Mouse (Mus musculus) stomach, embryonic 14.5 days (tissue): Measurements from ENCODE around the gene Caml. TPM values are rescaled to one million over a fixed set of nuclear protein-coding genes. Genes with fewer than 3 reads are reported as not detected.

Source experiments
- polyA plus RNA-seq: library from polyadenylated mRNA; unstranded; fragments of >200 nt; fragmentation: Nextera tagmentation; extraction: Ambion mirVana; gene quantifications from 2 replicates; pipeline ENCODE4 v1.2.1, GENCODE M21; 2014

Caml gene
- polyA plus RNA-seq, 1 experiment from 2014 or later = 58.0 TPM

Other genes starting within 250 kb of the Caml start
- gene Slc34a1, start 224.8 kb upstream of the Caml start, polyA plus RNA-seq = 0.18 TPM in 1 of 2 replicates, not detected in the other
- 0.52 TPM in 1 of 2 replicates, not detected in the other for gene Pfn3, start 207.8 kb upstream of the Caml start, polyA plus RNA-seq
- not detected in 2 replicates for gene F12, start 196.2 kb upstream of the Caml start, polyA plus RNA-seq
- gene Grk6, start 177.9 kb upstream of the Caml start, polyA plus RNA-seq = 35.5 and 36.9 TPM in 2 replicates
- 0.87 and 1.4 TPM in 2 replicates for gene Prr7, start 158.7 kb upstream of the Caml start, polyA plus RNA-seq
- gene Dbn1, start 134.9 kb upstream of the Caml start, polyA plus RNA-seq = 118 and 120 TPM in 2 replicates
- gene Pdlim7, start 109.3 kb upstream of the Caml start, polyA plus RNA-seq = 257 and 270 TPM in 2 replicates
- gene Dok3, start 93.7 kb upstream of the Caml start, polyA plus RNA-seq = 2.1 and 2.4 TPM in 2 replicates
- gene Ddx41, start 86.3 kb upstream of the Caml start, polyA plus RNA-seq = 61.5 and 67.6 TPM in 2 replicates
- 30.9 and 39.6 TPM in 2 replicates for gene Fam193b, start 51.9 kb upstream of the Caml start, polyA plus RNA-seq
- 74.3 and 85.2 TPM in 2 replicates for gene Tmed9, start 49.3 kb upstream of the Caml start, polyA plus RNA-seq
- gene B4galt7, start 23.1 kb upstream of the Caml start, polyA plus RNA-seq = 21.0 and 24.9 TPM in 2 replicates
- gene Ddx46, start 12.0 kb downstream of the Caml start, polyA plus RNA-seq = 41.1 and 45.4 TPM in 2 replicates
- 82.5 and 82.7 TPM in 2 replicates for gene B230219D22Rik, start 70.1 kb downstream of the Caml start, polyA plus RNA-seq
- gene Txndc15, start 91.6 kb downstream of the Caml start, polyA plus RNA-seq = 88.2 and 91.3 TPM in 2 replicates
- 70.1 and 85.2 TPM in 2 replicates for gene Pcbd2, start 104.4 kb downstream of the Caml start, polyA plus RNA-seq
- gene Catsper3, start 161.6 kb downstream of the Caml start, polyA plus RNA-seq = 0.43 TPM in 1 of 2 replicates, not detected in the other
- 262 and 263 TPM in 2 replicates for gene Pitx1, start 213.2 kb downstream of the Caml start, polyA plus RNA-seq